Mouse (Mus musculus) megakaryocyte, embryonic 14.5 days (primary cell): Measurements from ENCODE around the gene Cnmd.

ENCODE experiments used
- FLI1 ChIP-seq: IDR thresholded peaks from 2 replicates; pipeline ENCODE4 v1.6.1; 2012; ENCODE audit warnings: low read length, inconsistent platforms, mixed read lengths
- GATA1 ChIP-seq: IDR thresholded peaks from 3 replicates; pipeline ENCODE4 v1.6.1; 2012; ENCODE audit warnings: mixed read lengths, low read length, inconsistent platforms, borderline replicate concordance

DNA sequence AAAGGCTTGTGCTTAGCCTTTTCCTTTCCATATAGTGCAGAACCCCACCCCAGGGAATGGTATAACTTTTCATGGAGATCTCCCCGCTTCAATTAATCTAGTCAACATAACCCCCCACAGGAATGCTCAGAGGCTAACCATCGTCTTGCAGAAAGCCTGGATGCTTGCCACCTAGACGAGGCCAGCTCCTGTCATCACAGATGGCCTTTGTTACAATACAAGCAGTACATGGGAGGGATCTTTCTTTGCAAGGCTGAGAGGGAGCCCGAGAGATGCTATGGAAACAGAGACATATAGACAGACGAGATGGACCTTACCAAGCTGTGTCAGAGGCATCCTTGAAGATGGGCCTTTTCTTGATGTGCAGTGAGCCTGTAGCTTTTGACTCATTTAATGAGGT, 18.7 kb upstream of the Cnmd start:
- TF ChIP-seq FLI1: no peak
- no peak for TF ChIP-seq GATA1
